Mouse (Mus musculus): ENCODE results near the gene Cyld. TPM values are rescaled to one million over a fixed set of nuclear protein-coding genes. Genes with fewer than 3 reads are reported as not detected.

Cyld gene
- total and polyA plus RNA-seq, 3 experiments, result 20.2 to 29.4 (median 22.1) TPM

- Histone ChIP-seq H3K27me3 (replicated peaks) (no peaks in the 10 kb centered on the region), H3K4me2 (ENCODE audit: insufficient read depth, low read depth, poor library complexity, severe bottlenecking) (no peak overlapping the region), H3K4me1 (ENCODE audit: control insufficient read depth in 1 of 2, insufficient read depth in 2 of 2) (peaks cover 6 to 41% of the 10 kb centered on the region in 2 experiments), H3K9ac (ENCODE audit: insufficient read depth, low read depth) (no peak overlapping the region), H3K4me3 (replicated peaks in 1 of 3; ENCODE audit: low read depth in 2 of 3, low read length in 2 of 3, poor library complexity in 1 of 3) (no peak overlapping the region), H3K9me3 (replicated peaks; ENCODE audit: low read length) (no peaks in the 10 kb centered on the region), H3K36me3 (replicated peaks in 1 of 2; ENCODE audit: control insufficient read depth in 1 of 2, insufficient read depth in 1 of 2, low read length in 1 of 2) (peaks cover 5 to 17% of the 10 kb centered on the region in 2 experiments), H3K27ac (ENCODE audit: insufficient read depth, low read depth) (no peak overlapping the region), H3K79me2 (replicated peaks; ENCODE audit: control insufficient read depth, extremely low read depth, insufficient read depth, poor library complexity, severe bottlenecking) (peaks cover 6% of the 10 kb centered on the region)
- in situ Hi-C loops (cut with MboI; ENCODE audit: low pct_ligation_motif_present, low pct_unique_long_range_greater_than_20kb, low sequenced_read_pairs) (loop anchor here (5.0 kb wide), 1 partner anchor 56 kb away; the partner anchor contains the start of gene Snx20), dilution Hi-C loops (cut with MboI; ENCODE audit: extremely low pct_ligation_motif_present, extremely low pct_unique_long_range_greater_than_20kb, low sequenced_read_pairs) (no loop called here)
- DNase-seq (ENCODE audit: extremely low read depth), result no peak
- TF ChIP-seq MYC (IDR thresholded peaks at IDR 0.05; ENCODE audit: low read depth, low read length) (no peak), GABPA (IDR thresholded peaks at IDR 0.05; ENCODE audit: insufficient replicate concordance, low read depth, low read length) (no peak), MXI1 (IDR thresholded peaks at IDR 0.05; ENCODE audit: low read depth, low read length) (no peak), MAX (IDR thresholded peaks at IDR 0.05; ENCODE audit: low read length) (no peak), EP300 (IDR thresholded peaks at IDR 0.05; ENCODE audit: low read length) (no peak), E2F4 (IDR thresholded peaks at IDR 0.05; ENCODE audit: insufficient replicate concordance, low read depth, low read length) (no peak), NRF1 (IDR thresholded peaks at IDR 0.05; ENCODE audit: low read depth, low read length) (no peak), JUN (IDR thresholded peaks at IDR 0.05; ENCODE audit: insufficient read depth, low read depth, low read length) (no peak), KAT2A (IDR thresholded peaks at IDR 0.05; ENCODE audit: insufficient replicate concordance, low read length) (no peak), CHD2 (IDR thresholded peaks at IDR 0.05; ENCODE audit: low read length) (no peak), UBTF (IDR thresholded peaks at IDR 0.05; ENCODE audit: low read depth, low read length) (no peak), BHLHE40 (IDR thresholded peaks at IDR 0.05; ENCODE audit: low read depth, low read length) (no peak)
Measured at GRCm38 (mm10) chr8:88693376-88693775, 3.5 kb upstream of the Cyld start.

- dilution Hi-C loops (cut with MboI; ENCODE audit: extremely low pct_ligation_motif_present, extremely low pct_unique_long_range_greater_than_20kb, low sequenced_read_pairs), result no loop called here
- Histone ChIP-seq H3K9ac (ENCODE audit: insufficient read depth, low read depth) (no peak overlapping the region), H3K36me3 (replicated peaks in 1 of 2; ENCODE audit: control insufficient read depth in 1 of 2, insufficient read depth in 1 of 2, low read length in 1 of 2) (peaks cover 0 to 8% of the 10 kb centered on the region in 2 experiments), H3K9me3 (replicated peaks; ENCODE audit: low read length) (no peaks in the 10 kb centered on the region), H3K27me3 (replicated peaks) (no peaks in the 10 kb centered on the region), H3K27ac (ENCODE audit: insufficient read depth, low read depth) (no peak overlapping the region), H3K79me2 (replicated peaks; ENCODE audit: control insufficient read depth, extremely low read depth, insufficient read depth, poor library complexity, severe bottlenecking) (peaks cover 12% of the 10 kb centered on the region), H3K4me3 (replicated peaks in 1 of 3; ENCODE audit: low read depth in 2 of 3, low read length in 2 of 3, poor library complexity in 1 of 3) (no peak overlapping the region), H3K4me2 (ENCODE audit: insufficient read depth, low read depth, poor library complexity, severe bottlenecking) (no peak overlapping the region), H3K4me1 (ENCODE audit: control insufficient read depth in 1 of 2, insufficient read depth in 2 of 2) (peaks cover 6 to 50% of the 10 kb centered on the region in 2 experiments)
- TF ChIP-seq MEF2A (IDR thresholded peaks at IDR 0.05; ENCODE audit: borderline replicate concordance, low read depth, low read length) (no peak), MYC (IDR thresholded peaks at IDR 0.05; ENCODE audit: low read depth, low read length) (no peak), NELFE (IDR thresholded peaks at IDR 0.05; ENCODE audit: low read depth, low read length) (no peak), KAT2A (IDR thresholded peaks at IDR 0.05; ENCODE audit: insufficient replicate concordance, low read length) (no peak), ZKSCAN1 (IDR thresholded peaks at IDR 0.05; ENCODE audit: borderline replicate concordance, low read depth, low read length) (no peak)
- in situ Hi-C loops (cut with MboI; ENCODE audit: low pct_ligation_motif_present, low pct_unique_long_range_greater_than_20kb, low sequenced_read_pairs), result loop anchor here (5.0 kb wide), 1 partner anchor 57 kb away; the partner anchor contains the start of gene Snx20
- DNase-seq (ENCODE audit: extremely low read depth), result no peak
Measured at GRCm38 (mm10) chr8:88694291-88694690, 2.5 kb upstream of the Cyld start.

Data from CH12.LX (cell line).